Mouse (Mus musculus) neural tube, embryonic 15.5 days (tissue): ENCODE measurements around the gene Fbxo9. TPM values are rescaled to one million over a fixed set of nuclear protein-coding genes. Genes with fewer than 3 reads are reported as not detected.
"Not testable (repeated sequence)": the region's sequence is repeated elsewhere in the genome, so short reads cannot be mapped to it uniquely, and the experiment has no call there.

Source experiments
- ATAC-seq: fragments of 200-750 bp; cut with Nextera tagmentation; 2 replicates; pipeline ENCODE4 v1.8.0; 2017; ENCODE audit warnings: mild to moderate bottlenecking, moderate TSS enrichment, moderate library complexity; ENCODE audit not compliant: low FRiP score
- H3K27ac ChIP-seq: fragments of 300-500 bp; sonication (generic); replicated peaks from 2 replicates; pipeline ENCODE4 v1.5.1; 2015; ENCODE audit warnings: mild to moderate bottlenecking, inconsistent platforms
- H3K27me3 ChIP-seq: fragments of 300-500 bp; sonication (generic); replicated peaks from 2 replicates; pipeline ENCODE4 v1.6.1; 2015; ENCODE audit warnings: inconsistent platforms
- H3K36me3 ChIP-seq: fragments of 300-500 bp; sonication (generic); 2 replicates; pipeline ENCODE4 v1.6.1; 2015; ENCODE audit warnings: inconsistent platforms
- H3K4me1 ChIP-seq: fragments of 300-500 bp; sonication (generic); 2 replicates; pipeline ENCODE4 v1.6.1; 2015; ENCODE audit warnings: inconsistent platforms
- H3K4me2 ChIP-seq: fragments of 300-500 bp; sonication (generic); 2 replicates; pipeline ENCODE4 v1.6.1; 2015; ENCODE audit warnings: inconsistent platforms, mild to moderate bottlenecking, moderate library complexity
- H3K4me3 ChIP-seq: fragments of 300-500 bp; sonication (generic); replicated peaks from 2 replicates; pipeline ENCODE4 v1.5.1; 2015; ENCODE audit warnings: mild to moderate bottlenecking, inconsistent platforms
- H3K9ac ChIP-seq: fragments of 300-500 bp; sonication (generic); replicated peaks from 2 replicates; pipeline ENCODE4 v1.6.1; 2015; ENCODE audit warnings: mild to moderate bottlenecking, inconsistent platforms
- H3K9me3 ChIP-seq: fragments of 300-500 bp; sonication (generic); replicated peaks from 2 replicates; pipeline ENCODE4 v1.6.1; 2016; ENCODE audit warnings: inconsistent platforms
- WGBS: fragments of 180-500 bp; shearing (Covaris S2); methylation state at CpG from one replicate; pipeline ENCODE4 v1.1.7; 2015; ENCODE audit warnings: mixed read lengths; 5-methylcytosine and 5-hydroxymethylcytosine counted together
- polyA plus RNA-seq: library from polyadenylated mRNA; unstranded; fragments of >200 nt; fragmentation: Nextera tagmentation; extraction: Ambion mirVana; gene quantifications from 2 replicates; pipeline ENCODE4 v1.2.1, GENCODE M21; 2015

Gene Fbxo9
- polyA plus RNA-seq, 1 experiment from 2014 or later, result 90.9 TPM

DNA sequence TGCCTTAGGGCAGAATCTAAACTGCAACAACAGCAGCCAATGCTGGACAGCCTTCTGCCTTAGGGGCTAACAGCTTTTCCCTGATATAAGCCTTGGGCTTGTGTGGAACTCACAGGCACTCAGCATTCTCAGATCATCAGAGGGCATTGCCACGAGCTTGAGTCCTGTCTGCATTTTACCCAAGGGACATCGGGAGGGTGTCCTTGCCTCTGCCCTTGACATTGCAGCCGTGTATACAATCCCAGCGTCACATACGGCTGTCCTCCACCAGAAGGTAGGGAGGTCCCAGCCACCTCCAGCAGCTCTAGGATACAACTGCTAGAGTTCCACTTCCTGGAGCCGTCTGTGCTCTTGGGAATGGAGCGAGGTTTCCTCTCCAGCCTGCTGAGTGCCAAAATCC is 19.9 kb downstream of the Fbxo9 start:
- no peak for ATAC-seq
- H3K27me3 ChIP-seq, result no peaks in the 10 kb centered on the region
- H3K36me3 ChIP-seq, result peaks cover 50% of the 10 kb centered on the region
- no peak overlapping the region for H3K9ac ChIP-seq
- H3K4me3 ChIP-seq, result no peak overlapping the region
- no peak overlapping the region for H3K27ac ChIP-seq
- H3K4me2 ChIP-seq, result no peak overlapping the region
- no peaks in the 10 kb centered on the region for H3K9me3 ChIP-seq
- 84% methylated on average over 7 of the region's 7 CpGs for WGBS
- H3K4me1 ChIP-seq, result no peaks in the 10 kb centered on the region

DNA sequence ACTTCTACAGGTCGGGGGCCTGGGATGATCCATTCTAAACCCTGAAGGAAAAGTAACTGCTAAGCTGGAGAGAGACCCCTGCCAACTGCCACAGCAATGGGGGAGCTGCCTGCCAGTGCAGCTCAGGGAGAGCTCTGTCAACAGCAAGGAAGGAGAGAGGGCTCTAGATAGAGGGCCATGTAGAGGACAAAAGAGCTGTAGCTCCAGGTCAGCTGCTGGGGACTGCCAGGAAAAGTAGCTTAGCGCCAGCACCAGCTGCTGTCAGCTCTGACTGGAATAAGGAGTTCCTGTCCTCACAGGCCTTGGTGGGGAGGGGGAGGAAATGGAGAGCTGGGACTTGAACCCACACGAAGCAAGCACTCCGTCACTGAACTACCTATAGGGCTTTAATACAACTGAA is 20.3 kb downstream of the Fbxo9 start:
- H3K36me3 ChIP-seq, result peaks cover 51% of the 10 kb centered on the region
- H3K27ac ChIP-seq, result no peak overlapping the region
- ATAC-seq, result no peak
- no peaks in the 10 kb centered on the region for H3K4me1 ChIP-seq
- H3K27me3 ChIP-seq, result no peaks in the 10 kb centered on the region
- WGBS, result 83% methylated on average over 4 of the region's 4 CpGs
- no peak overlapping the region for H3K4me3 ChIP-seq
- no peaks in the 10 kb centered on the region for H3K9me3 ChIP-seq
- H3K9ac ChIP-seq, result no peak overlapping the region
- H3K4me2 ChIP-seq, result no peak overlapping the region

DNA sequence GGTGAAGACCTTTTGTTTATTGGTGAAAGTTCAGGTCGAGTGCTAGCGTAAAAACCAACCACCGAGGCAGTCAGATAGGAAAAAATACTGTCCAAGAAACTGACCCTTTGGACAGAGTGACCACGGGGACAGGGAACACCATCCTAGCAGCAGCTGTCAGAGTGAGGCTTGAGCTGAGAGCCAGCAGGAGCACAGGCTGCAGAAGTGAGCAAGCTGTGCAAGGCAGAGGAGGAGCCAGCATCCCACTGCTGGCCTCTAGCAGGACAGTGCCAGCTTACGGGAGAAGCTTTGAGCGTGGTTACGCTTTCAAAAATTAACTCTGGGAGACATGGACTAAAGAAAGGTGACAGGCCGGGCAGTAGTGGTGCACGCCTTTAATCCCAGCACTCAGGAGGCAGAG is 21.1 kb downstream of the Fbxo9 start:
- no peak overlapping the region for H3K4me3 ChIP-seq
- H3K27ac ChIP-seq, result no peak overlapping the region
- no peaks in the 10 kb centered on the region for H3K27me3 ChIP-seq
- H3K9me3 ChIP-seq, result no peaks in the 10 kb centered on the region
- no peak overlapping the region for H3K4me2 ChIP-seq
- H3K4me1 ChIP-seq, result no peaks in the 10 kb centered on the region
- H3K36me3 ChIP-seq, result peaks cover 55% of the 10 kb centered on the region
- whole genome bisulfite sequencing, result 90% methylated on average over 9 of the region's 9 CpGs
- no peak overlapping the region for H3K9ac ChIP-seq
- no peak for ATAC-seq

DNA sequence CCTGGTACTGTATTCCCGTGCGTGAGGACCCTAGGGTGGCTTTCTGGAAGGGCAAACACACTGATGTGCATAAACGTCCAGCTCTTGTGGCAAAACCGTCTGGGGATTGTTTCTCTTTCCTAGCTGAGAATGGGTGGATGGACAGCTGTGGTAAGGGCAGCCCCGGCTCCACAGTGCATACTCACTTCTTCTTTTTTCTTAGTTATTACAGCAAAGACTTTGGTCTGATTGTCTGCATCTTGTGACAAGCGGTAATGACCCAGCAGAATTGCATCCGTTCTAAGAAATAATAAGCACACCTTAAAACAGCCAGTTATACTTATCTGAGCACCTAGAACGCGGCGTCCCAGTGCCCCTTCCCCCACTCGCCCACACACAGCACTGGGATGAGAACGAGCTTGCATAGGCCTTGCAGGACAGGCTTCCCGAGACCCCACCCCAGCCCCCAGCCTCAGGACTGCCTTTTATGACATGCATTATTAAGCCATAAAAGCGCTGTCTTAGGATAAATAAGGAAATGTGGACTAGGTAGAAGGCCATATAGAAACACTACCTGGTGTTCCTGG is 23.1 kb downstream of the Fbxo9 start:
- no peaks in the 10 kb centered on the region for H3K4me1 ChIP-seq
- H3K4me3 ChIP-seq, result no peak overlapping the region
- H3K9ac ChIP-seq, result no peak overlapping the region
- no peaks in the 10 kb centered on the region for H3K9me3 ChIP-seq
- no peak overlapping the region for H3K27ac ChIP-seq
- H3K27me3 ChIP-seq, result no peaks in the 10 kb centered on the region
- H3K36me3 ChIP-seq, result peaks cover 66% of the 10 kb centered on the region
- ATAC-seq, result no peak
- no peak overlapping the region for H3K4me2 ChIP-seq
- WGBS, result 75% methylated on average over 14 of the region's 14 CpGs

DNA sequence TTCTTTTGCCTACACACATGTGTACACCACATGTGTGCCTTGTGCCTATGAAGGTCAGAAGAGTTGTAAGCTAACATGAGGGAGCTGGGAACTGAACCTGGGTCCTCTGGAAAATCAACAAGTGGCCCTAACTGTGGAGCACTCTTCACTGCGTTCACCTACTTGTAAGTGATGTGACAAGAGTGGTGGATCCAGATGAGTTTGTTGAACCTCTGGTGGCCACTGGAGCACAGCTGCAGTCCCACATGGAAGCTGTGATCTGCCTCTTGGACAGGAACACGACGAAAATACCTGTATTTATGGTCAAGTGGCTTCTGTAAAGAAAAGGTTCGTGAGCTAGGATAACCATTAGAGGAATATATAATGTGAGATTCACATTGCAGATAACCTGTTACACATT is 24.5 kb downstream of the Fbxo9 start:
- Histone ChIP-seq H3K4me1 (no peaks in the 10 kb centered on the region), H3K36me3 (peaks cover 63% of the 10 kb centered on the region), H3K27me3 (no peaks in the 10 kb centered on the region), H3K9me3 (no peaks in the 10 kb centered on the region), H3K27ac (no peak overlapping the region), H3K4me2 (no peak overlapping the region), H3K4me3 (no peak overlapping the region), H3K9ac (no peak overlapping the region)
- no peak for ATAC-seq
- WGBS, result 90% methylated on average over 4 of the region's 4 CpGs

DNA sequence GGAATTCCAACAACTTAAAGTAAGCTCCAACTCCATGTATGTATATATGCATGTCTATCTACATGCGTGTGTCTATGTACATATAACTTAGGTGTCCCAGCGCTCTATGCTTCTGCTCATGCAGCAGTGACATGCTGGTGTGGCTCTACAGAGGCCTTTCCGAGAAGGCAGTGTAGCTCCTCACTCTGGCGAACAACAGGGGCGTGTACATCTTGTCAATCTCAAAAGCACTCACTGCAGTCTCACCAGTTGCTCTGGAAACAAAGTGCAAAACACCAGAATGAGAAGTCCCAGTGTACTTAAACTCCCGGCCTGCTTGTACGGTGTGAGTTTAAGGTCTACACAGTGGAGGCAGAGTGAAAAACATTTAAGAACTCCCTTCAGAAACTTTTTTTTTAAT is 27.0 kb downstream of the Fbxo9 start:
- no peak overlapping the region for H3K27ac ChIP-seq
- H3K36me3 ChIP-seq, result peaks cover 52% of the 10 kb centered on the region
- H3K4me3 ChIP-seq, result no peak overlapping the region
- WGBS, result 82% methylated on average over 7 of the region's 7 CpGs
- no peak for ATAC-seq
- no peaks in the 10 kb centered on the region for H3K4me1 ChIP-seq
- H3K4me2 ChIP-seq, result no peak overlapping the region
- no peaks in the 10 kb centered on the region for H3K9me3 ChIP-seq
- no peak overlapping the region for H3K9ac ChIP-seq
- no peaks in the 10 kb centered on the region for H3K27me3 ChIP-seq

DNA sequence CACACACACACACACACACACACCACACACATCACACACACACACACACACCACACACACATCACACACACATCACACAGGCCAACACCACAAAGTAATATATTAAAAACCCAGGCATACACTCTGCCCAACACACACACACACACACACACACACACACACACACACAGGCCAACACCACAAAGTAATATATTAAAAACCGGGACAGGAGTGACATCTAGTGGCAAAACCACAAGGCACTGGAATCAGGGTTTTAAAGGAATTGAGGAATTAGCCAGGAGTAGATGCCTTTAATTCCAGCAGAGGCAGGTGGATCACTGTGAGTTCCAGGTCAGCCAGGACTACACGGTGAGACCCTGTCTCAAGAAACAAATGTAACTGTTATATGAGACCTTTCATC is 30.6 kb downstream of the Fbxo9 start:
- 43% methylated on average over 2 of the region's 2 CpGs for whole genome bisulfite sequencing
- no peak for ATAC-seq
- no peak overlapping the region for H3K27ac ChIP-seq

DNA sequence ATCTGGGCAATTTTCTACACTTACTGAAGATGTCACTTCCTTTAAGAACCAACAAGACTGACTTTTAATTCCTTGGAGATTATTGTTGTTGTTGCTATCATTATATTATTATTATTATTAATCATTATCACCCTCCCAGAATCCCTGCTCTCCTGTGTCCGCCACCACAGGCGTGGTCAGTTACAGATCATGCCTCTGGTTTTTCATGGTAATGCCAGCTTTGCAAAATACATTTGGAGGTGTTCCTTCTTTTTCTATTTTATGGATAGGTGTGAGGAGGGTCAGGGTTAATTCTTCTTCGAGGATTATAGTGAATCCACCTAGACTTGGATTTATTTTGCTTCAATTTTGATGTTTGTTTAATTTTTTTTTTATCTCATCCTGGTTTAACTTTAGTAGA is 33.6 kb downstream of the Fbxo9 start:
- Histone ChIP-seq H3K4me3 (no peak overlapping the region), H3K4me2 (no peak overlapping the region), H3K4me1 (no peaks in the 10 kb centered on the region), H3K27ac (no peak overlapping the region), H3K9ac (no peak overlapping the region), H3K27me3 (no peaks in the 10 kb centered on the region), H3K36me3 (peaks cover under 1% of the 10 kb centered on the region; the same call in 1 of the 2 replicates), H3K9me3 (no peaks in the 10 kb centered on the region)
- ATAC-seq, result no peak
- WGBS, result 95% methylated on average over 3 of the region's 3 CpGs

More for the DNA sequence above, 30.6 kb downstream of the Fbxo9 start:
- no peaks in the 10 kb centered on the region for H3K4me1 ChIP-seq
- H3K27me3 ChIP-seq, result no peaks in the 10 kb centered on the region
- H3K4me3 ChIP-seq, result no peak overlapping the region
- H3K4me2 ChIP-seq, result no peak overlapping the region
- H3K36me3 ChIP-seq, result peaks cover 19% of the 10 kb centered on the region
- H3K9me3 ChIP-seq, result no peaks in the 10 kb centered on the region
- H3K9ac ChIP-seq, result no peak overlapping the region

DNA sequence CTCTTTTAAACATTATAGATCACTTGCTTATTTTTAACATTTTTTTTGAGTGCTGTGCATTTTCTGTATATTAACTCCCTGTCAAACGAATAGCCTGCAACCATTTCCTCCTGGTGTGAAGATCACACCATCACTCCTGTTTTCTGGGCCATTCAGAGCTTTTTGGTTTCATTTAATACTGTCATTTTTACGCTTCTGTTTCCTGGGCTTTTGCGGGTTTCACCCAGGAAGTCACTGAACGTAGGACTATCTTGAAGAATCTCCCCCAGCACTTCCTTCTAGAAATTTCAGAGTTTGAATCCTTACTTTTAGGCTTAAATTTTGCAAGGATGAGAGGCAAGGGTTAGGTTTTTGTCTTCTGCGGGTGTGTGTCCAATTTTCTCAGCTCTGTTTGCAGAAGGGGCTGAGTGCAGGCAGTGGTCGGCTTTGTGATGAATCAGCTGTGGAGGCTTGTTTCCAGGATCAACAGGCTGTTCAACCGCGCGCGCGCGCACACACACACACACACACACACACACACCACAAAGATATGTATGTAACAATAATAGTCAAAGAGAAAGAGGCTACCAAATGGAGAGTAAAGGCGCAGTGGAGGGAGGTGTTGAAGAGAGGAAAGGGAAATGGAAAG is 35.0 kb downstream of the Fbxo9 start:
- Histone ChIP-seq H3K4me1 (no peaks in the 10 kb centered on the region), H3K4me3 (no peak overlapping the region), H3K27ac (no peak overlapping the region), H3K9me3 (no peaks in the 10 kb centered on the region), H3K9ac (no peak overlapping the region), H3K36me3 (no peaks in the 10 kb centered on the region), H3K4me2 (no peak overlapping the region), H3K27me3 (no peaks in the 10 kb centered on the region)
- no peak for ATAC-seq
- WGBS, result 92% methylated on average over 13 of the region's 13 CpGs

DNA sequence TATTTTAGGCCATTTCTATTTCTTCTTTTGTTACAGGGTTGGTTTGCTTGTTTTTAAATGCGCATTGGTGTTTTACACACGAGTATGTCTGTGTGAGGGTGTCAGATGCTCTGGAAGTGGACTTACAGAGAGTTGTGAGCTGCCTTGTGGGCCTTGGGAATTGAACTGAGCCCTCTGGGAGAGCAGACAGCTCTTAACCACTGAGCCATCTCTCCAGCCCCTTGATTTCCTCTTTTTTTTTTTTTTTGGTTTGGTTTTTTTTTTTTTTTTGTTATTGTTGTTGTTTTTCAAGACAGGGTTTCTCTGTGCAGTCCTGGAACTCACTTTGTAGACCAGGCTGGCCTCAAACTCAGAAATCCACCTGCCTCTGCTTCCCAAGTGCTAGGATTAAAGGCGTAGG is 35.6 kb downstream of the Fbxo9 start:
- H3K9me3 ChIP-seq, H3K4me2 ChIP-seq, H3K36me3 ChIP-seq, H3K27me3 ChIP-seq, ATAC-seq, H3K27ac ChIP-seq, H3K4me3 ChIP-seq, H3K4me1 ChIP-seq, H3K9ac ChIP-seq: not testable (repeated sequence)
- 91% methylated on average over 3 of the region's 3 CpGs for WGBS

DNA sequence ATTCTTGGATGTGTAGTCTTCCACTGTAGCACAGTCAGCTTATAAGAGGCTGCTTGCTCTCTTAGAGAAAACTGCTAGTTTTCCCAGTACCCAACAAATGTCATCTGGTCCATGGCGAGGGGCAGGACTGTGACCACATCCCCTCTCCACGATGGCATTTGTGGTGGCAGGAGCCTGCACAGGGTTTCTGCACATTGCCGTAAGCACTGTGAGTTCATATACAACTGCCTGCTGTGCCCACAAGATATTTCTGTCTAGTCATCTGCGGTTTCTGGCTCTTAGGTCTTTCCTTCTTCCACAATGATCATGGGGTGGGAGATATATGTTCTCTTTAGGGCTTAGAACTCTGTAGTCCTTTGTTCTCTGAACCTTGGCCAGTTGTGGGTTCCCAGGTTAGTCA is 37.2 kb downstream of the Fbxo9 start:
- Histone ChIP-seq H3K4me2 (no peak overlapping the region), H3K9me3 (no peaks in the 10 kb centered on the region), H3K9ac (no peak overlapping the region), H3K36me3 (no peaks in the 10 kb centered on the region), H3K4me3 (no peak overlapping the region), H3K4me1 (no peaks in the 10 kb centered on the region), H3K27ac (no peak overlapping the region), H3K27me3 (no peaks in the 10 kb centered on the region)
- 92% methylated on average over 4 of the region's 4 CpGs for WGBS
- ATAC-seq, result no peak

DNA sequence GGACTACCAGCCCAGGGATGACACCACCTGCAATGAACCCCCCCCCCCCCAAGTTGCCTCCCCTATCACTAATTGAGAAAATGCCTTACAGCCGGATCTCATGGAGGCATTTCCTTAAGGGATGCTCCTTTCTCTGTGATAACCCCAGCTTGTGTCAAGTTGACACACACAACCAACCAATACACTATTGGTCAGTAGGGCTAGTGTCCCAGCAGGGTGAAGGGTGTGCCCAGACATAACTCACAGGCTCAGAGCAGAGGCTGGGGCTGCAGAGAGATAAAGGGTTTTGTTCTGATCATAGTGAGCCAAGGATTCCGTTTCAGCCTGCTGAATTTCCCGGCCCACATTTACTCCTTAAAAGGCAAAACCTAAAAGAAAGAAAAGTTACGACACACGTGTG is 38.4 kb downstream of the Fbxo9 start:
- no peaks in the 10 kb centered on the region for H3K27me3 ChIP-seq
- H3K27ac ChIP-seq, result no peak overlapping the region
- WGBS, result 70% methylated on average over 5 of the region's 5 CpGs
- no peak for ATAC-seq
- H3K9ac ChIP-seq, result no peak overlapping the region
- no peaks in the 10 kb centered on the region for H3K9me3 ChIP-seq
- no peaks in the 10 kb centered on the region for H3K4me1 ChIP-seq
- H3K4me2 ChIP-seq, result no peak overlapping the region
- H3K36me3 ChIP-seq, result no peaks in the 10 kb centered on the region
- no peak overlapping the region for H3K4me3 ChIP-seq
